Mouse (Mus musculus): Measurements from ENCODE around the gene Gm28230. TPM values are rescaled to one million over a fixed set of nuclear protein-coding genes. Genes with fewer than 3 reads are reported as not detected.
A peak's percentile ranks its signal among the peaks of the same experiment; 100 is the strongest.

The Gm28230 gene
- polyA plus RNA-seq (2016; fragmentation: Nextera tagmentation; extraction: Ambion mirVana): 0.08 TPM in 1 of 2 replicates, not detected in the other

DNA sequence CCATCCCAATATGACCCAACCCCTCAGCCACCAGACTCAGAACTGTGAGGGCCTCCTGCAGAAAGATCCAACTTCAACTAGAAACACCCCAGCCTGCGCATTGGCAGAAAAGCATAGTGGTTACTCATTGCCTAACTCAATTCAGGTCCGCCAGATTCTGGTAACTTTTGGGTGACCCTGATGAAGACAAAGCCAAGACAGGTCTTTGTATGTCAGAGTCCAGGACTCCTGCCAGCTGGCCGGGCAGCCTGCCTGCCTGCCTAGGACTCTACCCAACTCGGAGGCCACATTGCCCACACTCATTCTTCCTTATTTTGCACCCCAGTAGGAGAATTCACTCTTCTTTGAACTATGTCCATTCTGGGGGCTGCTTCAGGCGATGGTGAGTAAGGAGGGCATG lies at the start of gene Gm28230:
Gene Gm28230 (plus strand): TSS at position 178 of the 400 bp plus-strand sequence.
- Histone ChIP-seq H3K27me3 (replicated peaks) (peaks cover 93% of the 10 kb centered on the region), H3K36me3 (no peaks in the 10 kb centered on the region), H3K9ac (no peak within 1 kb of the TSS), H3K4me1 (replicated peaks) (peaks cover 10% of the 10 kb centered on the region), H3K9me3 (replicated peaks) (no peaks in the 10 kb centered on the region), H3K4me3 (peak within 1 kb of the TSS; percentile 42), H3K4me2 (peak within 1 kb of the TSS; percentile 62), H3K27ac (ENCODE audit: poor library complexity, severe bottlenecking) (no peak within 1 kb of the TSS)
- WGBS: 7% methylated on average over 5 of the region's 5 CpGs
- no peak for ATAC-seq (ENCODE audit: insufficient number of reproducible peaks, low FRiP score)

DNA sequence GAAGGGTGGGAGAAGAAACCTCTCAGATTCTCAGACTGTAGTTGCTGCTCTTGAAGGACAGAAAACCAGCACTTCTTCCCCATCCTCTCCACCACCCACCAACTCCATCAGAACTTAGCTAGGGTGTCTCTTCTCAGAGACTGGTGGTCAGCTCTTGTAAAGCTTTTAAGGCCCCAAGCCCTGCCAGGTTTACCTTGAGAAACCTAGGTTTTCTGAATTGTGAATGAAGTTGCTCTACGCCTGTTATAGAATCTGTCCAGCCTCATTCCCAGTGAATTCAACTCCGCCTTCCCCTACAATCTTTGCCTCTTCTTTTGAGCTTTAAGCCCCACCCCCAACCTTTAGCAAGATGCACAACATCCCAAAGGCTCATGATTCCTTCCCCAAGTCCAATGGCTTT lies 49.4 kb upstream of the Gm28230 start:
- Histone ChIP-seq H3K36me3 (no peaks in the 10 kb centered on the region), H3K9me3 (replicated peaks) (no peaks in the 10 kb centered on the region), H3K4me1 (replicated peaks) (peaks cover 19% of the 10 kb centered on the region), H3K27ac (ENCODE audit: poor library complexity, severe bottlenecking) (no peak overlapping the region), H3K4me2 (no peak overlapping the region), H3K27me3 (replicated peaks) (peaks cover 97% of the 10 kb centered on the region), H3K9ac (no peak overlapping the region), H3K4me3 (no peak overlapping the region)
- no peak for ATAC-seq (ENCODE audit: insufficient number of reproducible peaks, low FRiP score)
- 17% methylated on average over 2 of the region's 2 CpGs for WGBS

DNA sequence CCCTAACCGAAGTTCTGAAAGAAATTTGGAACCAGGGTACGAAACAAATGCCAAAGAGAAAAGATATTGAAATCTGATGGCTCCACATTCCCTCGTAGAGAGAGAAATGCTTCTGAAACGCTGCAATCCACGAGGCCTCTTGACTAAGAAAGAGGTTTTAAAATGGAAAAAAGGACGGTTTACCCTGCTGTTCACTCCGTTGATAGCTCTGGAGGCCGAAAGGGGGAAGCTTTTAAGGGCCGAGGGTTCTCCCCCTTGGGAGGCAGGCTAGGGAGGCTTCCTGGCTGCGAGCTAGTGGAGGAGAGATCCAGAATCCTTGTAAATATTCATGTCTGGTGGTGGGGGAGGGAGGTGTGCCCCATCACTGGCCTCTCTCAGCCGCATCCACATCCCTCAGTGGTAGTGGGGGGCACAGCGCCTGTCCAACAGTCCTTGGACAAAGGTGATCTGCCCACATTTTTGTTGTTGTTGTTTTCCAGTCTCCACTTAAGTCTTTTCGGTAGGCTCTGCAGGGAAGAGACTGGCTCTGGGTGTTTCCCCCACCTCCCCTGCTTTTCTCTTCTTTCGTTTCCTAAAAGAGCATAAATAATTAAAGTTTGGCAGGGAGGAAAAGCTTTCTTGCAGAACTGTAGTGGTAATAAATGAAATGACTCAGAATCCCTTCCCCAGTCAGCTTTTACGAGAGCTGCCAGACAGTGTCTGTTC lies 47.5 kb upstream of the Gm28230 start, which contains the start of gene Hoxd11:
Gene Hoxd11 (plus strand): TSS at position 667 of the 705 bp plus-strand sequence.
- H3K27me3 ChIP-seq (replicated peaks): peaks cover 97% of the 10 kb centered on the region
- peaks cover 22% of the 10 kb centered on the region for H3K4me1 ChIP-seq (replicated peaks)
- H3K36me3 ChIP-seq: no peaks in the 10 kb centered on the region
- H3K9me3 ChIP-seq (replicated peaks): no peaks in the 10 kb centered on the region
- H3K4me3 ChIP-seq: peak within 1 kb of the TSS; percentile 9; the same call in 1 of the 2 replicates
- no peak within 1 kb of the TSS for H3K9ac ChIP-seq
- peak within 1 kb of the TSS; percentile 26; the same call in 1 of the 2 replicates for H3K4me2 ChIP-seq
- H3K27ac ChIP-seq (ENCODE audit: poor library complexity, severe bottlenecking): no peak within 1 kb of the TSS
- ATAC-seq (ENCODE audit: insufficient number of reproducible peaks, low FRiP score): no peak
- under 1% methylated on average over 15 of the region's 15 CpGs for WGBS

DNA sequence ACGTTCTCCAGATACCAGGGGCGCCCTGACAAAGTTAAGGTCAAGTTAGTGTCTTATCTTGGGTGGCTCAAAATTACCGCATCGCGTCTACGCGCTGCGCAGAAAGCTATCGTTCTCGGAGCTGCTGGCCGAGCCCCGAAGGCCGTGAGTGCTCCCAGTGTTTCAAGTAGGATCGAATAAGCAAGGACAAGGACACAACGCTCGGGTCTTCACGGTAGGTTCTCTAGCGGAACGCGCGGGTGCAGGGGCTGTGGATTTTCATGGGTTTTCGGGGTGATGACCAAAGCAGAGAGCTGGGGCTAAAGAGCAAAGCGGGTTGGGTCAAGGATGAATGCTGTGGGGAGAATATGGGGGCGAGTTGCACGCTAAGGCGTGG lies 46.9 kb upstream of the Gm28230 start:
- peak overlapping the region; percentile 26; the same call in 1 of the 2 replicates for H3K4me2 ChIP-seq
- no peaks in the 10 kb centered on the region for H3K36me3 ChIP-seq
- 1% methylated on average over 26 of the region's 26 CpGs for WGBS
- H3K4me3 ChIP-seq: peak overlapping the region; percentile 9; the same call in 1 of the 2 replicates
- H3K9me3 ChIP-seq (replicated peaks): no peaks in the 10 kb centered on the region
- no peak overlapping the region for H3K9ac ChIP-seq
- H3K4me1 ChIP-seq (replicated peaks): peaks cover 22% of the 10 kb centered on the region
- H3K27ac ChIP-seq (ENCODE audit: poor library complexity, severe bottlenecking): no peak overlapping the region
- H3K27me3 ChIP-seq (replicated peaks): peaks cover 97% of the 10 kb centered on the region
- ATAC-seq (ENCODE audit: insufficient number of reproducible peaks, low FRiP score): no peak

DNA sequence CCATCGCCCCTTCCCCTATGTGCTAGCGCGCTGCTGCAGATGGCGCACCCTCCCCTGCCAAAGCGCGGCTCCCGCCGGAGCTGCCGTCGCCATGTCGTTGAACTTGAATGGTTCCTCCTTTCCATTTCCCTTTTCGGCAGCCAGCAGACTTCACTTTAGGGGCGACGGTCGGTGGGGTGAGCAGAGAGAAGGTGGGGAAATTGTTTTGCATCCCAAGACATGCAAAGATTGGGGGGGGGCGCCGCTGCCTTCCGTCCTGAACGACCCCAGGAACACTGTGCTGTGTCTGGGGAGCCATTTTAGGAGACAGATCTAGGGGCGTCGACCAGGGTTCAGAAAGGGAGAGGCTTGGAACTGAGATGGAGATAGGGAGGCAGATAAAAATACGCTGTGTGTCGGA lies 46.5 kb upstream of the Gm28230 start:
- Histone ChIP-seq H3K27ac (ENCODE audit: poor library complexity, severe bottlenecking) (no peak overlapping the region), H3K9me3 (replicated peaks) (no peaks in the 10 kb centered on the region), H3K4me2 (peak overlapping the region; percentile 26; the same call in 1 of the 2 replicates), H3K4me3 (peak overlapping the region; percentile 9; the same call in 1 of the 2 replicates), H3K27me3 (replicated peaks) (peaks cover 95% of the 10 kb centered on the region), H3K4me1 (replicated peaks) (peaks cover 22% of the 10 kb centered on the region), H3K36me3 (no peaks in the 10 kb centered on the region), H3K9ac (no peak overlapping the region)
- ATAC-seq (ENCODE audit: insufficient number of reproducible peaks, low FRiP score): no peak
- WGBS: 2% methylated on average over 22 of the region's 23 CpGs

DNA sequence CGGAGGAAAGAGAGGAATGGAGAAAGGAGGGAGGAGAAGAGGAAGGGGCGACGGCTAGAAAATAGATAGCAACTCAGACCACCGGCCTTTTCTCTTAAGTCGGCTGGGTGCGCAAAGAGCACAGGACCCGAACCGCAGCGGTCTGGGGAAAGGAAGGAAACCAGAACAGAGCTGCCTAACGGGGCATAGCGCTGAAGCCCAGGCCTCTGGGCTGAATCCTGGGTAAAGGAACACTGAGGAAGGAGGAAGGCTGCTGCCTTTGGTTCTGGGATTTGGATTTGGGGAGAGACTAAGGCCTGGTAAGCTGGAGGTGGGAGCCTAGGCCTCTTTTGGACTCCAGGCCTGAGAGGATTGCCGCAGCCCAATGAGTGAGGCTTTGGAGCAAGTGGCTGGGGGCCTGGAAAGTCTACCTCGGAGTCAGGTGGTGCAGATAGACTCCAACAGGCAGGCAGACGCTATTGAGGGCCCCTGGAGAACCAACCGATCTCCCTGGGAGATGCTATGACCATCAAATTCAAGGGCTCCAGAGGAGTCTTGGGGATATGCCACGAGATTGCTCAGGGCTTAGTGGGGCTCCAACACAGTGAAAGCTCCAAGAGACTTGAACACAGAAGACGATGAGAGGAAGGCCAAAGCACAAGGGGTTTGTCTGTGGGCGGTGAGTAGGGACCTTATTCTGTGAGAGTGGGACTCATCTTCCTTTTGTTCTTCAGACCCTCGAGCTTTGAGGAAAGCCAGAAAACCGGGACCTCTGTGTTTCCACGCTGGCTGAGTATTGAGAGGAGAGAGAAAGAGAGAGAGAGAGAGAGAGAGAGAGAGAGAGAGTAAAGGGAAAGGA lies 45.7 kb upstream of the Gm28230 start:
- no peak overlapping the region for H3K9ac ChIP-seq
- H3K4me3 ChIP-seq: no peak overlapping the region
- no peaks in the 10 kb centered on the region for H3K9me3 ChIP-seq (replicated peaks)

DNA sequence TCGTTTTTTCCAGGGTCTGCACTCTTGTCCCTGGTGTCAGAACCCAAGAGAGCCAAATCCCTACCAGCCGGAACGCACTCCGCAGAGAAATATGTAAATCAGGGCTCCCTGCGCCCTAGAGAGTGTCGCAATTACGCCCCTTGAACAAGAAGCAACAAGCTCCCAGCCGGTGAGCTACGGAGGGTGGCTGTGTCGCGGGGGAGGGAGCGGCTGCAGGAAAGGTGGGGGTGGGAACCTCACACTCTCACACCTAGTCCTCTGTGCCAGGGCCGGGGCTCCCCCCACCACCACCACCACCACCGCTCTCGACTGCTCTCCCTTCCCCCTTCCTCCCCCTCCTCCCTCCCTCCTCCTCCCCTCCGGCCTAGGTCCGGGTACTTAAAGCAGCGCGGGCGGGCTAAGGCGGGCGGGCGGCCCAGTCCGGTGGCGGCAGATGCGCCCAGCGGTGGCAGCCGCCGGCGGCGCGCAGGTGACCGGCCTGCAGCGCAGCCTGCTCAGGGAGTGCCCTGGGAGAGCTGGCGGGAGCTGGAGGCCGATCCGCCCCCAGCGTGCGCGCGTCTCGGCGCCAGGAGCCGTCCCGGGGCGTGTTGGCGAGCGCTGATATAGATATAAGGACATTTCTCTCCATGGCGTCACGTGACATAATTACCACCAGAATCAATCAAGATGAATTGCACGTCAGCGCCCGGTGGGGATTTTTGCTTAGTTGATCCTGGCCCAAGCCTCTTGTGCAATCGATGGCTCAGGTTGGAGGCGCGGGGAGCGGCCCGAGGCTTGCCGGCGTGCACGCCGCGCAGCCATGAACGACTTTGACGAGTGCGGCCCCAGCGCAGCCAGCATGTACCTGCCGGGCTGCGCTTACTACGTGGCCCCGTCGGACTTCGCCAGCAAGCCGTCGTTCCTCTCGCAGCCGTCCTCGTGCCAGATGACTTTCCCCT lies 44.7 kb upstream of the Gm28230 start:
- Histone ChIP-seq H3K9me3 (replicated peaks) (no peaks in the 10 kb centered on the region), H3K4me3 (peak overlapping the region; percentile 40), H3K9ac (no peak overlapping the region), H3K4me1 (replicated peaks) (peaks cover 22% of the 10 kb centered on the region), H3K4me2 (peak overlapping the region; percentile 61), H3K27ac (ENCODE audit: poor library complexity, severe bottlenecking) (no peak overlapping the region), H3K36me3 (no peaks in the 10 kb centered on the region), H3K27me3 (replicated peaks) (peaks cover 88% of the 10 kb centered on the region)
- under 1% methylated on average over 77 of the region's 78 CpGs for WGBS
- peak; percentile 18; the same call in 1 of the 2 replicates for ATAC-seq (ENCODE audit: insufficient number of reproducible peaks, low FRiP score)

More for the DNA sequence above, 45.7 kb upstream of the Gm28230 start:
- ATAC-seq (ENCODE audit: insufficient number of reproducible peaks, low FRiP score): no peak
- Histone ChIP-seq H3K4me2 (no peak overlapping the region), H3K4me1 (replicated peaks) (peaks cover 22% of the 10 kb centered on the region), H3K27ac (ENCODE audit: poor library complexity, severe bottlenecking) (no peak overlapping the region), H3K27me3 (replicated peaks) (peaks cover 94% of the 10 kb centered on the region), H3K36me3 (no peaks in the 10 kb centered on the region)
- WGBS: 2% methylated on average over 21 of the region's 21 CpGs

DNA sequence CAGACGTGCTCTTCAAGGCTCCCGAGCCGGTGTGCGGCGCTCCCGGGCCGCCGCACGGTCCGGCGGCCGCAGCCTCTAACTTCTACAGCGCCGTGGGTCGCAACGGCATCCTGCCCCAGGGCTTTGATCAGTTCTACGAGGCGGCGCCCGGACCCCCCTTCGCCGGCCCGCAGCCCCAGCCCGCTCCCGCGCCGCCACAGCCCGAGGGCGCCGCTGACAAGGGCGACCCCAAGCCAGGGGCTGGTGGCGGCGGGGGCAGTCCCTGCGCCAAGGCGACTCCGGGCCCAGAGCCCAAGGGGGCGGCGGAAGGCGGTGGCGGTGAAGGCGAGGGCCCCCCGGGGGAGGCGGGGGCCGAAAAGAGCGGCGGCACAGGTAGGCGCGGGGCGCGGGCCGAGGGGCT lies 43.7 kb upstream of the Gm28230 start:
- H3K4me3 ChIP-seq: peak overlapping the region; percentile 40
- H3K4me2 ChIP-seq: peak overlapping the region; percentile 61
- peaks cover 22% of the 10 kb centered on the region for H3K4me1 ChIP-seq (replicated peaks)
- WGBS: under 1% methylated on average over 47 of the region's 51 CpGs
- no peaks in the 10 kb centered on the region for H3K36me3 ChIP-seq
- no peaks in the 10 kb centered on the region for H3K9me3 ChIP-seq (replicated peaks)
- peaks cover 91% of the 10 kb centered on the region for H3K27me3 ChIP-seq (replicated peaks)
- 0 out of 2 replicates have a peak overlapping the region, but pooled peaks have one; percentile 3 for H3K9ac ChIP-seq
- no peak for ATAC-seq (ENCODE audit: insufficient number of reproducible peaks, low FRiP score)
- H3K27ac ChIP-seq (ENCODE audit: poor library complexity, severe bottlenecking): no peak overlapping the region

DNA sequence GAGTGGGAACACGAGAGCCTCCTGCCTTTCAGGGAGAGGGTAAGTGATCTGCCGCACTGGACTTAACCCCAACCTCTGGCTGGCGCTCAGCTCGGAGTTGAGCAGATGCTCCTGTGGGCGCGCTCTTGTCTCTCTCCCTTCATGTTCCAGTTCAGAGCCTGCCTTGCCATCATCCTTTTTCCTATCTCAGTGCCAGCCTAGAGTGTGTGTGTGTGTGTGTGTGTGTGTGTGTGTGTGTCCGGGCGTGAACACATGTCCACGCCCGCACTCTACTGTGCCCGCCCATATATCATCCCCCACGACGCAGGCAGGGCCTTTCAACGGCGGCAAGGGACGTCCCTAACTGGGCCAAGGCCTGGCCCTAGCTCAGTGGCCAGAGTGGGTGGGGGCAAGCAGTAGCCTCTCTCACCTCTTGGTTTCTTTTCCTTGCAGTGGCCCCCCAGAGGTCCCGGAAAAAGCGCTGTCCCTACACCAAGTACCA lies 43.0 kb upstream of the Gm28230 start:
- 0% methylated on average over 17 of the region's 18 CpGs for WGBS
- Histone ChIP-seq H3K4me1 (replicated peaks) (peaks cover 22% of the 10 kb centered on the region), H3K27ac (ENCODE audit: poor library complexity, severe bottlenecking) (no peak overlapping the region), H3K4me2 (no peak overlapping the region), H3K9ac (no peak overlapping the region), H3K36me3 (no peaks in the 10 kb centered on the region), H3K27me3 (replicated peaks) (peaks cover 89% of the 10 kb centered on the region), H3K4me3 (no peak overlapping the region), H3K9me3 (replicated peaks) (no peaks in the 10 kb centered on the region)
- ATAC-seq (ENCODE audit: insufficient number of reproducible peaks, low FRiP score): no peak

DNA sequence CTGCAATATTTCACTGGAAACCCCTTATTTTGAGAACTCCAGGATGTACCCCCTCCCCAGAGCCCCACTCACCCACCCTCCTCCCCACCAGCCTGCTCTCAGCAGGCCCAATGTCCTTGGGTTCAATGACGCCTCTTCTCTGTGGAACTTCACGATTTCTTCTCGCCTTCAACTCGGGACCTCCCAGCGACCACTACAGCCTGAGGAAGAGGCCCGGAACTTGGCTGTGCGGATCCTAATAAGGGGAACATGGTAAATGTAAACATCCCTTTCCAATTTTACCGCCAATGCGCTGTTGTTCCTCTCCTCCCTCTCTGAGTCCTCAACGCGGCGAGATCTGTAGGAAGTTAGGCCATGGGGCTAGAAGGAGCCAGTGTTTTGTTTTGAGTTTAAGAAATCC lies 42.4 kb upstream of the Gm28230 start:
- H3K36me3 ChIP-seq: no peaks in the 10 kb centered on the region
- ATAC-seq (ENCODE audit: insufficient number of reproducible peaks, low FRiP score): no peak
- H3K27me3 ChIP-seq (replicated peaks): peaks cover 87% of the 10 kb centered on the region
- H3K4me2 ChIP-seq: no peak overlapping the region
- no peak overlapping the region for H3K9ac ChIP-seq
- peaks cover 22% of the 10 kb centered on the region for H3K4me1 ChIP-seq (replicated peaks)
- WGBS: 1% methylated on average over 12 of the region's 12 CpGs
- H3K4me3 ChIP-seq: no peak overlapping the region
- no peaks in the 10 kb centered on the region for H3K9me3 ChIP-seq (replicated peaks)
- H3K27ac ChIP-seq (ENCODE audit: poor library complexity, severe bottlenecking): no peak overlapping the region
